Mouse (Mus musculus) ES-E14 (cell line): ENCODE data around the gene Racgap1. TPM values are rescaled to one million over a fixed set of nuclear protein-coding genes. Genes with fewer than 3 reads are reported as not detected.

Source experiments
- DNase-seq: peaks from one replicate; pipeline ENCODE4 v3.0.0-alpha.2; 2013; ENCODE audit warnings: low read depth, low spot score
- H3K27ac ChIP-seq: 2 replicates; pipeline ENCODE4 v1.5.1; 2012; ENCODE audit warnings: low read depth, mild to moderate bottlenecking, low read length, moderate library complexity, mixed read lengths; ENCODE audit not compliant: poor library complexity, insufficient read depth, severe bottlenecking
- H3K36me3 ChIP-seq: 2 replicates; pipeline ENCODE4 v1.6.1; 2012; ENCODE audit warnings: mild to moderate bottlenecking, low read length, moderate library complexity, mixed read lengths; ENCODE audit not compliant: control insufficient read depth, poor library complexity, insufficient read depth, severe bottlenecking
- H3K4me1 ChIP-seq, 2 experiments: fragments of 150-350 bp in 1 of 2; sonication (generic) in 1 of 2; 2 replicates each; pipeline ENCODE4 v1.6.1; 2012; ENCODE audit warnings: low read length in 2 of 2, mild to moderate bottlenecking in 1 of 2, mixed read lengths in 1 of 2; ENCODE audit not compliant: control insufficient read depth in 2 of 2, insufficient read depth in 2 of 2, poor library complexity in 1 of 2
- H3K4me3 ChIP-seq, 2 experiments: fragments of 150-350 bp in 1 of 2; sonication (generic) in 1 of 2; 2 replicates each; pipeline ENCODE4 v1.5.1; 2012; ENCODE audit warnings: low read length in 2 of 2, low read depth in 1 of 2, mild to moderate bottlenecking in 1 of 2, mixed read lengths in 1 of 2; ENCODE audit not compliant: insufficient read depth in 1 of 2, poor library complexity in 1 of 2, severe bottlenecking in 1 of 2
- H3K9ac ChIP-seq: 2 replicates; pipeline ENCODE4 v1.6.1; 2012; ENCODE audit warnings: low read depth, mild to moderate bottlenecking, low read length, mixed read lengths; ENCODE audit not compliant: poor library complexity, insufficient read depth, severe bottlenecking
- H3K9me3 ChIP-seq: fragments of 150-350 bp; sonication (generic); 2 replicates; pipeline ENCODE4 v1.6.1; 2012; ENCODE audit warnings: low read depth, mild to moderate bottlenecking, low read length; ENCODE audit not compliant: control insufficient read depth, insufficient read depth
- CHD2 ChIP-seq: IDR thresholded peaks from 2 replicates; pipeline ENCODE4 v1.6.1; 2014; ENCODE audit warnings: mild to moderate bottlenecking, low read depth, low read length, inconsistent platforms
- HCFC1 ChIP-seq: IDR thresholded peaks from 2 replicates; pipeline ENCODE4 v1.6.1; 2012; ENCODE audit warnings: low read length, inconsistent platforms, borderline replicate concordance; ENCODE audit not compliant: insufficient read depth
- MAFK ChIP-seq: IDR thresholded peaks from 2 replicates; pipeline ENCODE4 v1.6.1; 2014; ENCODE audit warnings: mild to moderate bottlenecking, low read depth, low read length, inconsistent platforms; ENCODE audit not compliant: insufficient read depth
- ZC3H11A ChIP-seq: IDR thresholded peaks from 2 replicates; pipeline ENCODE4 v1.6.1; 2012; ENCODE audit warnings: low read depth, mild to moderate bottlenecking, inconsistent platforms, low read length, borderline replicate concordance
- ZNF384 ChIP-seq: IDR thresholded peaks from 2 replicates; pipeline ENCODE4 v1.6.1; 2012; ENCODE audit warnings: low read depth, low read length, inconsistent platforms
- in situ Hi-C, 2 experiments: fragments of 600-800 bp; cut with MboI; formaldehyde crosslinking; loops; one replicate each; pipeline ENCODE4 v1.15.1; 2025; ENCODE audit warnings: low sequenced_read_pairs in 2 of 2, inconsistent platforms in 1 of 2; ENCODE audit not compliant: unreplicated experiment in 2 of 2
- total RNA-seq: library from RNA; depleted of rRNA; stranded (reverse); fragments of 300-350 nt; gene quantifications from 2 replicates; pipeline ENCODE4 v1.2.3, GENCODE M21; 2012

Racgap1 gene
- total RNA-seq, 1 experiment, result 127 TPM

DNA sequence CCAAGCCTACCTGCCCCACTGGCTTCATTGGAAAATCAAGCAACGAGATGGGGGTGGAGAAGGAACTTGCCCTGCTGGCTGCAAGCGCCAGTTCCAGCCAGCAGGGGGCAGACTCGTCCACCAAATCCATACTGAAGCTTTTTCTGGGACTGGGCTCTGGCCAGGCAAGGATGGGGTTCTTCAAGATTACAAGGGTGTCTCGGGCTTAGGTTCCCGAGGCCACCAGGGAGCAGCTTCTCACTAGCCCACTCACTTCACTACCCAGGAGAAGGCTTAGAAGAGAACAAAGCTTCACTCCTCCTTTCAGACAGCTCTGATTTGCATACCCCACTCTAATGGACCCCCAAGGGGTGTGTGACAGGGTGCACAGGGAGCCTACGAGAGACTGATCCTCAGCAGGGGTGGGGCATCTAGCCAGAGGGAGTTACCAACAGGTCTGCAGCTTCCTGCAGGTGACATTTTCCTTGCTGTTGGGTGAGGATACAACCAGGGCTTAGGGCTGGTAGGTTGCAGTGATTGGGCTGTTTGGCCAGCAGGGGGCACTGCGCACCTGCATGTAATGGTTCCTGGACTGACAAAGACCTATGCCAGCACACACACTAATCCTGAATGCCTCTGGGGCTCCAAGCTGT lies 55.3 kb downstream of the Racgap1 start:
- in situ Hi-C loops, result no loop called here

DNA sequence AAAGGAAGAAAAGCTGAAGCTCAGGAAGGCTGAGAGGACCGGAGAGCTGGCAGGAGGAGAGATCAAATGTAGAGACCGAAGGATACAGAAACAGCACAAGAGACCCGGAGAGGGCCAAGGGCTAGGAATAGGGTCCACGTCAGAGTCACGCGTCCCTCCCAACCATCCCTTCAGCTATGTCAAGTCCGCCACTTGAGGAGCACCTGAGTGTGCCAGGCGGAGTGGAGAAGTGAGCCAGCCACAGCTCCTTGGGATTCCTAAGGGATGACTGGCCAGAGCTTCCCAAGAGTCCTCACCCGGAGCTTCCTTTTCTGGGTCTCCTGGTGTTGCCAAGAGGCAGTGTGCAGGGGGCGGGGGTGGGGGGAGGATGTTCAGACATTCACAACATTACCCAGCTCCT lies 56.5 kb downstream of the Racgap1 start:
- in situ Hi-C loops, result no loop called here
- no peak for DNase-seq
- no peaks in the 10 kb centered on the region for H3K36me3 ChIP-seq
- no peak overlapping the region for H3K4me3 ChIP-seq
- no peak for TF ChIP-seq CHD2
- TF ChIP-seq ZC3H11A, result no peak
- TF ChIP-seq MAFK, result no peak
- no peak for TF ChIP-seq HCFC1
- no peak for TF ChIP-seq ZNF384
- H3K27ac ChIP-seq, result no peak overlapping the region
- peaks cover 0 to 10% of the 10 kb centered on the region in 2 experiments; a peak in 1 of 4 replicates for H3K4me1 ChIP-seq
- no peak overlapping the region for H3K9ac ChIP-seq
- no peaks in the 10 kb centered on the region for H3K9me3 ChIP-seq

More for the DNA sequence above, 55.3 kb downstream of the Racgap1 start:
- H3K36me3 ChIP-seq, result no peaks in the 10 kb centered on the region
- TF ChIP-seq HCFC1, result no peak
- no peak for TF ChIP-seq CHD2
- peak; percentile 75 for TF ChIP-seq ZC3H11A
- TF ChIP-seq MAFK, result no peak
- DNase-seq, result peak; percentile 84
- H3K4me1 ChIP-seq, result peaks cover 0 to 12% of the 10 kb centered on the region in 2 experiments; a peak in 1 of 4 replicates
- H3K9me3 ChIP-seq, result no peaks in the 10 kb centered on the region
- no peak overlapping the region for H3K4me3 ChIP-seq
- H3K9ac ChIP-seq, result no peak overlapping the region
- no peak overlapping the region for H3K27ac ChIP-seq

DNA sequence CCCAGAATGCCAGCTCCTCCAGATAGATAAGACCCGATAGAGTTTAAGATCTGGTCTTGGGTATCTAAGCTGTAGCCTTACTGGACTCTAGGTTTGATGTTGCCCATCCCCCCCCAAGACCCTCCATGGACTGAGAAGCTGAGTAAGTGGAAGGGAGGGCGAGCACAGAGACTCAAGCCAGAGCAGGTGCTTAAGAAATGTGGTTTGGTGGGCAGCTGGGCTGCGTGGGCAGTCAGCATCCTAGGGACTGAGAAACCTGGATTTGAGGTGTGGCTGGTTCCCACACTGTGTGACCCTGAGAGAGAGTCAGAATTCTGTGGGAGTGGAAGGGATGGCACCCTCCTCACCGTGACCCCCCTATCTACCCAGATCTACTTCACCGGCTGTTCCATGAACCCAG lies 58.6 kb downstream of the Racgap1 start:
- H3K36me3 ChIP-seq, result no peaks in the 10 kb centered on the region
- in situ Hi-C loops, result no loop called here
- TF ChIP-seq HCFC1, result no peak
- TF ChIP-seq ZC3H11A, result no peak
- no peak for TF ChIP-seq MAFK
- TF ChIP-seq CHD2, result no peak
- no peak for TF ChIP-seq ZNF384
- no peak overlapping the region for H3K4me3 ChIP-seq
- DNase-seq, result no peak
- no peak overlapping the region for H3K27ac ChIP-seq
- no peak overlapping the region for H3K9ac ChIP-seq
- peaks cover 0 to 10% of the 10 kb centered on the region in 2 experiments; a peak in 1 of 4 replicates for H3K4me1 ChIP-seq
- no peaks in the 10 kb centered on the region for H3K9me3 ChIP-seq

DNA sequence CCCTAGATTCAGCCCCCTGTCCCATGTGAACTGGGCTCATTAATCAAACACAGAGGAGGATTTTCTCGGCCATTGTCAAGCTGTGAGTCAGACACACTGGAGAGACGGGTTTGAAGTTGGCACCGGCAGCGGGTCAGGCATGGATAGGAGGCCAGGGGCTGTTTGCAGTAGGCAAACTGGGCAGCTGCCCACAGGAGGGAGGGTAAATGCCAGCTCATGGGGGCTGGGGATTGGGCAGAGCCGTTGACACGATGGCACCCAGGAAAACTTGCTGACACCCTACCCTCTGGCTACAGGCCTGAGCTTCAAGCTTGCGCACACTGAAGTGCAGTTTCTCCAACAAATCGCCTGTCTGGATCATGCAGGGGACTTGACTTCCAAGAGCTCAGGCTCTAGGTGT lies 59.3 kb downstream of the Racgap1 start:
- no peak for TF ChIP-seq ZC3H11A
- no peak for TF ChIP-seq ZNF384
- TF ChIP-seq CHD2, result no peak
- no peak for TF ChIP-seq HCFC1
- TF ChIP-seq MAFK, result no peak
- H3K9ac ChIP-seq, result no peak overlapping the region
- in situ Hi-C loops, result no loop called here

More for the DNA sequence above, 59.3 kb downstream of the Racgap1 start:
- no peaks in the 10 kb centered on the region for H3K9me3 ChIP-seq
- no peak overlapping the region for H3K4me3 ChIP-seq
- peaks cover 0 to 6% of the 10 kb centered on the region in 2 experiments; a peak in 1 of 4 replicates for H3K4me1 ChIP-seq
- H3K36me3 ChIP-seq, result no peaks in the 10 kb centered on the region
- H3K27ac ChIP-seq, result no peak overlapping the region
- no peak for DNase-seq
